Mouse (Mus musculus) brain, adult 2 months (tissue): ENCODE measurements around the gene 1700001O22Rik.

Experiments
- DNase-seq: peaks from one replicate; pipeline ENCODE4 v3.0.0; 2011; ENCODE audit warnings: low read depth, low spot score

The 1700001O22Rik gene

DNA sequence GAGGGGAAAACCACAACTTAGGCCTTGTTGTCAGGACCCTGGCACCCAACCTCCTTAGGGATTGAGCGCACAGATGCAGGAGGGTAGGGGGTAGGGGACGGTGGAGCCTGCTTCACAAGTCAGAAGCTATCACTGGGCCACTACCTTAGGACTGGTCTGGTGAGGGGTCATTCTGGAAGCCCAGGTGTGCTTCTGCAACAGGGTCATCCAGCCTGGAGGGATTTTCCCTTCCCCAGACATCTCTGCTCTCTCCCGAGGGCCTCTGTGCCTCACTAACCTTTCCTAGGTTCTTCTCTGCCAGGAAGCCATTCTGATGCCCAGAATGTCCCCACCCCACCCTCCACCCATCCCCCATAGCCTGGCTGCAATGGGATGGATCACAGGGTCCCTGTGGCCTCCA, 48.6 kb downstream of the 1700001O22Rik start:
- DNase-seq, result no peak

DNA sequence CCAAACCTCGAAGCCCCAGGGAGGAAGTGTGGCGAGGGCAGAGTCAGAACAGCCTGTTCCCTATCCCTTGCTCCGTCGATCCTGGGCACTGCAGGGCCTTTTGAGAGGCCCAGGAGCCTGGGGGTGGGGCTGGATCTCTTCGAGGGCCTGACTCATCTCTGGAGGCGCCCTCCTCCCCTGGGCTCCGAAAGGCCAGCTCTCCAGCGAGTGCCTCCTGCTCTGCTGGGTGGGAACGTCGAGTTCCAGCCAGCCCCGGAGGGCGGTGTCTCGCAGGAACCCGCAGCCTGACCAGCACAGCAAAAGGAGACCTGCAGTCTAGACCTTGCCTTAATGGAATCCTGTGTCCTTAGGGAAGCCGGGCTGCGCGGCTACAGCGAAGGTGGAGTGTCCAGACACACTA, 50.2 kb downstream of the 1700001O22Rik start:
- DNase-seq, result peak; percentile 47

DNA sequence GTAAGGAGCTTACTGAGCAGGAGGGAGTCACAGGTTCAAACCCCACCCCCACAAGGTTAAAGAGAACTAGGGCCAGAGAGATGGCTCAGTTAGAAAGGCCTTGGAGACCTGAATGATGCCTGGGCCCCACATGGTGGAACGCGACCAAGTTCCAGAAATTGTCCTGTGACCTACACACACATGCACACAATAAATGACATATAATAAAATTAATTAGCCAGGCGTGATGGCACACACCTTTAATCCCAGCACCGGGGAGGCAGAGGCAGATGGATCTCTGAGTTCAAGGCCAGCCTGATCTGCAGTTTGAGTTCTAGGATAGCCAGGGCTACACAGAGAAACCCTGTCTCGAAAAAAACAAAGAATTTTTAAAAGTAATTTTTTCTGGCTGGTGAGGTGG, 51.0 kb downstream of the 1700001O22Rik start:
- no peak for DNase-seq

DNA sequence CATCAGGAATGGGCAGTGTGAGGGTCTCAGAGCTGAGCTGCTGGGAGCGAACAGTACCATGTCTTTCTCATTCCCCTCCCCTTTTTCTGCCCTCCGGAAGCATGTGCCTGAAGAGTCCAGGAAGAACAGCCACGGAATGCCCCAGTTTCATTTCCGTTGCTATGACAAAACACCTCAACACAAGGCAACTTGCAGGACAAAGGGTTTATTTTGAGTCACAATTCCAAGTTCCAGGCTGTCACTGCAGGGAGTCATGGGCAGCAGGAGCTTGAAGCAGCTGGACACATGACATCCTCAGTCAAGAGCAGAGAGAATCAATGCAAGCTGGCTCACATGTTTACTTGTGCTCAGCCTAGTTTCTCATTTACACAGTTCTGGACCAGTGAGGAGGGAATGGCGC, 53.4 kb downstream of the 1700001O22Rik start:
- DNase-seq, result peak; percentile 69

DNA sequence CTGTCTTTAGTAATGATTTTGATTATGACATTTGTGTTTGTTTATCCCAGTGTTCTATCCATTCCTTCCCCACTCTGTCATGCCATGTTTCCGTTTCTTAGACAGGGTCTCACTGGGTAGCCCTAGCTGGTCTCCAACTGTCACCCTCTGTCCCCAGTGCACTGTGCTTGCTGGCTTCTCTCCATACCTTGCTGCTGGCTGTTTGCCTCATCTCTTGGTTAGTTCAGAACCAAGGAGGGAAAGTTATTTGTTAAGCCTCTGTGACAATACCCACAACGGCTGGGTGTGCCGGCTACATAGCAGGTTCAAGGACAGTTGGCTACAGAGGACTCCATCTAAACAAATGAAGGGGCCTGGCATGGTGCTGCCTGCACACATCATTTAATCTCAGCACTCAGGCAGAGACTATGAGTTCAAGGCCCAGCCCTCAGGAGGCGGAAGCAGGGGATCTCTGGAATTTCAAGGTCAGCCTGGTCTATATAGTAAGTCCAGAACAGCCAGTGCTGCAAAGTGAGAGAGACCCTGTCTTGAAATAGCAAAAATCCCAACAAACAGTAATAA, 55.8 kb downstream of the 1700001O22Rik start:
- no peak for DNase-seq
